Mouse (Mus musculus): ENCODE results near the gene Setd5.

The Setd5 gene

GRCm38 (mm10) chr6:113133360-113133759, 56.2 kb downstream of the Setd5 start:
- no peak for DNase-seq (ENCODE audit: low spot score in 2 of 2)

- no peak for DNase-seq (ENCODE audit: low spot score in 2 of 2)
Measured at GRCm38 (mm10) chr6:113141389-113142094, 64.4 kb downstream of the Setd5 start.

- no peak for DNase-seq (ENCODE audit: low spot score in 2 of 2)
Measured at GRCm38 (mm10) chr6:113144764-113145163, 67.6 kb downstream of the Setd5 start.

GRCm38 (mm10) chr6:113145249-113145648, 68.1 kb downstream of the Setd5 start:
- DNase-seq (ENCODE audit: low spot score in 2 of 2) = no peak

- DNase-seq (ENCODE audit: low spot score in 2 of 2) = no peak
Measured at GRCm38 (mm10) chr6:113154071-113154470, 76.9 kb downstream of the Setd5 start.

- DNase-seq (ENCODE audit: low spot score in 2 of 2) = no peak
Measured at GRCm38 (mm10) chr6:113154886-113155285, 77.7 kb downstream of the Setd5 start.

GRCm38 (mm10) chr6:113156064-113156463, 78.9 kb downstream of the Setd5 start:
- DNase-seq (ENCODE audit: low spot score in 2 of 2) = no peak

- no peak for DNase-seq (ENCODE audit: low spot score in 2 of 2)
Measured at GRCm38 (mm10) chr6:113160106-113160505, 82.9 kb downstream of the Setd5 start.

- no peak for DNase-seq (ENCODE audit: low spot score in 2 of 2)
Measured at GRCm38 (mm10) chr6:113161982-113162381, 84.8 kb downstream of the Setd5 start.

- no peak for DNase-seq (ENCODE audit: low spot score in 2 of 2)
Measured at GRCm38 (mm10) chr6:113163513-113163912, 86.3 kb downstream of the Setd5 start.

- peak in 1 of 2 experiments; percentile 36 for DNase-seq (ENCODE audit: low spot score in 2 of 2)
Measured at GRCm38 (mm10) chr6:113166661-113167251, 89.6 kb downstream of the Setd5 start.

GRCm38 (mm10) chr6:113168316-113168975, 91.3 kb downstream of the Setd5 start:
- no peak for DNase-seq (ENCODE audit: low spot score in 2 of 2)

GRCm38 (mm10) chr6:113169852-113170251, 92.7 kb downstream of the Setd5 start:
- no peak for DNase-seq (ENCODE audit: low spot score in 2 of 2)

GRCm38 (mm10) chr6:113170651-113171050, 93.5 kb downstream of the Setd5 start:
- no peak for DNase-seq (ENCODE audit: low spot score in 2 of 2)

- no peak for DNase-seq (ENCODE audit: low spot score in 2 of 2)
Measured at GRCm38 (mm10) chr6:113172011-113172410, 94.8 kb downstream of the Setd5 start.

GRCm38 (mm10) chr6:113172568-113172967, 95.4 kb downstream of the Setd5 start:
- DNase-seq (ENCODE audit: low spot score in 2 of 2) = peak in 1 of 2 experiments; percentile 68

GRCm38 (mm10) chr6:113175469-113175868, 98.3 kb downstream of the Setd5 start:
- no peak for DNase-seq (ENCODE audit: low spot score in 2 of 2)

- DNase-seq (ENCODE audit: low spot score in 2 of 2) = no peak
Measured at GRCm38 (mm10) chr6:113176613-113177012, 99.4 kb downstream of the Setd5 start.

GRCm38 (mm10) chr6:113178286-113179194, 101.4 kb downstream of the Setd5 start:
- peak in 1 of 2 experiments; percentile 10 for DNase-seq (ENCODE audit: low spot score in 2 of 2)

- DNase-seq (ENCODE audit: low spot score in 2 of 2) = no peak
Measured at GRCm38 (mm10) chr6:113179195-113179733, 102.1 kb downstream of the Setd5 start.

GRCm38 (mm10) chr6:113184163-113184562, 107.0 kb downstream of the Setd5 start:
- no peak for DNase-seq (ENCODE audit: low spot score in 2 of 2)
